Mouse (Mus musculus): ENCODE results near the gene Kat6b.

GRCm38 (mm10) chr14:21455654-21456350 is 25.4 kb upstream of the Kat6b start:
- TF ChIP-seq POLR2A (IDR thresholded peaks at IDR 0.05; ENCODE audit: insufficient read depth, low read depth, low read length) (no peak), CTCF (IDR thresholded peaks at IDR 0.05; ENCODE audit: insufficient read depth, low read depth, low read length) (no peak)
